Mouse (Mus musculus): ENCODE results near the gene Gm20547. TPM values are rescaled to one million over a fixed set of nuclear protein-coding genes. Genes with fewer than 3 reads are reported as not detected.

The Gm20547 gene
- 4.5 TPM for polyA plus RNA-seq (2015; fragmentation: Illumina TruSeq; extraction: RNeasy Lipid Tissue Mini Kit (QIAGEN cat#74804); ENCODE audit: insufficient read depth, low read depth, low replicate concordance)

DNA sequence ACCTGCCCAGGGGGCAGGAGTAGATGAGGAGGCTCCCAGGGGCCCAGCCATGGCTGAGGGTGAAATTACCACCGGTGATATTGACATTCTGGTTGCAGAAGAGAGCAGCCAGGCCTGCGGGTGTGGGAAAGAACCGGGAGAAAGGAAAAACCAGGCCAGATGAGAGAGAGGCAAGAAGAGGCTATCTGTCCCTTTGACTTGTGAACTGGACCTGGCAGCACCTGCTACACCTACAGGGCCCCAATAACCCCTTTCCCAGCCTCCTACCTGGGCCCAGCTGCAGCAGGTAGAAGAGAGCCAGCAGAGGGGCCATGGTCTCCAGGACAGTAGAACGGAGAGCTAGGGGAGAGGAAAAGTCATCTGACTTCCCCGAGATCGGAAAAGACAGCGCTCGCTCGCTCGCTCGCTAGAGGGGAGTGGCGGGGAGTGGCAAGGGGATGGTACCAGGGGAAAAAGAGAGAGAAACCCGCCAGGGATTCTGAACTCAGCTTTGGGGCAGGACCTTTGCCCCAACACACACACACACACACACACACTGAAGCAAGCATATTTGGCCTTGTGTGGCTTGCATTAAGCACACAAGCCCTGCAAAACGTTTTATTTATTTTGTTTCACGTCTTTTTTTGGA lies at the start of gene Gm20547:
TSS of gene Gm20547 (minus strand) at position 360 of the 628 bp plus-strand sequence.

DNA sequence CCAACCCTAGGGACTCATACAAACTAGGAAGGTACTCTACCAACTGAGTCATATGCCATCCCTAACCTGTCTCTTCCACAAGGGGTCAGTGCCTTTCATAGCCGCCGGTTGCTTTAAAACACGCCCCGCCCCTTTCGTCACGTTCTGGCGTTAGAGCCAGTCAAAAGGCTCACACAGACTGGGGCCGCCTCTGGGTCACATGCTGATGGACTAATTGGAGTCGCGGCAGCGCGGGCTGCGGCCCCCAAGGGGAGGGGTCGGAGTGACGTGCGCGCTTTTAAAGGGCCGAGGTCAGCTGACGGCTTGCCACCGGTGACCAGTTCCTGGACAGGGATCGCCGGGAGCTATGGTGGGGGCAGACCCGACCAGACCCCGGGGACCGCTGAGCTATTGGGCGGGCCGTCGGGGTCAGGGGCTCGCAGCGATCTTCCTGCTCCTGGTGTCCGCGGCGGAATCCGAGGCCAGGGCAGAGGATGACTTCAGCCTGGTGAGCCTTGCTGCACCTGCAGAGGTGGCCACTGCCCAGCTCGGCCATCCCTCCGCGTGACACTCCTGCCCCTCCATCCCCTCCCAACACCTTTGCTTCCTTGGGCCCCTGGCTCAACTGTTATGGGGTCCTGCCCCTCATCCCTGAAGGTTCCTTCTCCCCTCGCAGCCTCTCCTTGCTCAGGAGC lies 49.4 kb upstream of the Gm20547 start, which contains the start of gene Neu1:
TSS of gene Neu1 (plus strand) at position 193 of the 674 bp plus-strand sequence.

GRCm38 (mm10) chr17:34913930-34914665 lies 32.3 kb upstream of the Gm20547 start, which contains the start of gene Slc44a4:
Gene Slc44a4 (plus strand): TSS chr17:34914466.

DNA sequence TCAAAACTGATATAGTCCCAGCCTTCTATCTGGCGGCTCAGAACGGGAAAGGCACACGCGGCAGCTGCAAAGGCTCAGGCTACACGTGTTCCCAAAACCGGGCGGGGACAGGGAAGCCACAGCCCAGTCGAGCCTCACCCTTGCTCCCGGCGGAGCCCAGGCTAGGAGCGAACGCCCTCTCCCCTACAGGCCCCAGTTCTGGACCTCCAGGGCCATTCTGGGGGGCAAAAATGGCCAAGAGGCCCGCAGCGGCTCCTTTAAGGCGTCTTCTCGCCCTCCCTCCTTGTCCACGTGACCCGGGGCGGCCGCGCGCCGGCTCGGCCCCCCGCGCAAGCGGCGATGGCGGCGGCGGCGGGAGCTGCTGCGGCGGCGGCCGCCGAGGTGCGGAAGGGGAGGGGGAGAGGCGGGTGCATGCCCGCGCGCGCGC lies 16.3 kb upstream of the Gm20547 start, which contains the start of the genes C2 and Ehmt2:
TSS of gene C2 (minus strand) at position 106 of the 427 bp plus-strand sequence.
TSS of gene Ehmt2 (plus strand) at position 310 of the 427 bp plus-strand sequence.

DNA sequence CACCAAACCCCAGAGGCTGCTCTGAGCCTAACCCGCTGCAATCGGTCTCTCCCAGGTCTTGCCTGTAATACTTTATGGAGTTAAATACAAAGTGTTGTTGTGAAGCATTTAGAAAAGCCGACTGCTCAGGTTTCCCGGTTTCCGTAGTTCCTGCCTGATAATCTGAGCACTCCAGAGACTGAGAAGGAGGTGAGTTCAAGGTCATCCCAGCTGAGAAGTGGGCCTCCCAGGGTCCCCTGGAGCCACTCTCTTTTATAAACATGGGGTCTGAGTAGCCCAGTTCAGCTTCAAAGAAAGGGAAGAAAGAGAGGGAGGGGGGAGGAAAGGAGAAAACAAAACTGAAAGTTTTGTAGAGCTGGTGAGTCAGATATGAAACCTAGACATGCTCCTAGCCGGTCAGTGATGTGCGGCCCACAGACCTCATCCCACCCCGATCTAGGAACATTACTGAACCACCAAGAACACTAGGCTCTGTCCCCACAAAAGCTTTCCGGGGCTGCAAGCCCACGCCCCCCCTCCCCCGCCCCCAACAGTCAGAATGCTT lies 2.4 kb downstream of the Gm20547 start, which contains the start of gene Zbtb12:
TSS of gene Zbtb12 (plus strand) at position 148 of the 544 bp plus-strand sequence.

GRCm38 (mm10) chr17:34862416-34863081 lies 19.3 kb downstream of the Gm20547 start, which contains the start of gene Cfb:
Gene Cfb (minus strand): TSS chr17:34862518.

GRCm38 (mm10) chr17:34849722-34850516 lies 31.9 kb downstream of the Gm20547 start, which contains the start of the genes Skiv2l and Nelfe:
Gene Skiv2l (minus strand): TSS chr17:34850210.
Gene Nelfe (plus strand): TSS chr17:34850391.

GRCm38 (mm10) chr17:34836856-34837221 lies 45.0 kb downstream of the Gm20547 start, which contains the start of the genes Stk19 and Dxo:
Gene Stk19 (minus strand): TSS chr17:34836945.
Gene Dxo (plus strand): TSS chr17:34837019.

Other genes starting within 250 kb of the Gm20547 start
- gene Fkbpl, start 237.3 kb downstream of the Gm20547 start, polyA plus RNA-seq (2015; fragmentation: Illumina TruSeq; extraction: RNeasy Lipid Tissue Mini Kit (QIAGEN cat#74804); ENCODE audit: insufficient read depth, low read depth, low replicate concordance): 2.0 TPM
- 10.8 TPM for gene Atf6b, start 234.9 kb downstream of the Gm20547 start, polyA plus RNA-seq (2015; fragmentation: Illumina TruSeq; extraction: RNeasy Lipid Tissue Mini Kit (QIAGEN cat#74804); ENCODE audit: insufficient read depth, low read depth, low replicate concordance)
- 12.0 TPM for gene Tnxb, start 211.5 kb downstream of the Gm20547 start, polyA plus RNA-seq (2015; fragmentation: Illumina TruSeq; extraction: RNeasy Lipid Tissue Mini Kit (QIAGEN cat#74804); ENCODE audit: insufficient read depth, low read depth, low replicate concordance)
- gene C4b, start 138.2 kb downstream of the Gm20547 start, polyA plus RNA-seq (2015; fragmentation: Illumina TruSeq; extraction: RNeasy Lipid Tissue Mini Kit (QIAGEN cat#74804); ENCODE audit: insufficient read depth, low read depth, low replicate concordance): 20.6 TPM
- gene Cyp21a1, start 77.5 kb downstream of the Gm20547 start, polyA plus RNA-seq (2015; fragmentation: Illumina TruSeq; extraction: RNeasy Lipid Tissue Mini Kit (QIAGEN cat#74804); ENCODE audit: insufficient read depth, low read depth, low replicate concordance): 1.9 TPM
- 14.8 TPM for gene Stk19, start 45.1 kb downstream of the Gm20547 start, polyA plus RNA-seq (2015; fragmentation: Illumina TruSeq; extraction: RNeasy Lipid Tissue Mini Kit (QIAGEN cat#74804); ENCODE audit: insufficient read depth, low read depth, low replicate concordance)
- gene Dxo, start 45.0 kb downstream of the Gm20547 start, polyA plus RNA-seq (2015; fragmentation: Illumina TruSeq; extraction: RNeasy Lipid Tissue Mini Kit (QIAGEN cat#74804); ENCODE audit: insufficient read depth, low read depth, low replicate concordance): 19.9 TPM
- gene Skiv2l, start 31.8 kb downstream of the Gm20547 start, polyA plus RNA-seq (2015; fragmentation: Illumina TruSeq; extraction: RNeasy Lipid Tissue Mini Kit (QIAGEN cat#74804); ENCODE audit: insufficient read depth, low read depth, low replicate concordance): 24.5 TPM
- gene Nelfe, start 31.7 kb downstream of the Gm20547 start, polyA plus RNA-seq (2015; fragmentation: Illumina TruSeq; extraction: RNeasy Lipid Tissue Mini Kit (QIAGEN cat#74804); ENCODE audit: insufficient read depth, low read depth, low replicate concordance): 11.5 TPM
- gene Cfb, start 19.5 kb downstream of the Gm20547 start, polyA plus RNA-seq (2015; fragmentation: Illumina TruSeq; extraction: RNeasy Lipid Tissue Mini Kit (QIAGEN cat#74804); ENCODE audit: insufficient read depth, low read depth, low replicate concordance): 9.5 TPM
- 1.5 TPM for gene Zbtb12, start 2.6 kb downstream of the Gm20547 start, polyA plus RNA-seq (2015; fragmentation: Illumina TruSeq; extraction: RNeasy Lipid Tissue Mini Kit (QIAGEN cat#74804); ENCODE audit: insufficient read depth, low read depth, low replicate concordance)
- gene C2, start 16.2 kb upstream of the Gm20547 start, polyA plus RNA-seq (2015; fragmentation: Illumina TruSeq; extraction: RNeasy Lipid Tissue Mini Kit (QIAGEN cat#74804); ENCODE audit: insufficient read depth, low read depth, low replicate concordance): 22.8 TPM
- gene Ehmt2, start 16.4 kb upstream of the Gm20547 start, polyA plus RNA-seq (2015; fragmentation: Illumina TruSeq; extraction: RNeasy Lipid Tissue Mini Kit (QIAGEN cat#74804); ENCODE audit: insufficient read depth, low read depth, low replicate concordance): 43.2 TPM
- gene Slc44a4, start 32.4 kb upstream of the Gm20547 start, polyA plus RNA-seq (2015; fragmentation: Illumina TruSeq; extraction: RNeasy Lipid Tissue Mini Kit (QIAGEN cat#74804); ENCODE audit: insufficient read depth, low read depth, low replicate concordance): 1.4 TPM
- 10.7 TPM for gene Neu1, start 49.2 kb upstream of the Gm20547 start, polyA plus RNA-seq (2015; fragmentation: Illumina TruSeq; extraction: RNeasy Lipid Tissue Mini Kit (QIAGEN cat#74804); ENCODE audit: insufficient read depth, low read depth, low replicate concordance)
- 8.4 TPM for gene Hspa1b, start 77.2 kb upstream of the Gm20547 start, polyA plus RNA-seq (2015; fragmentation: Illumina TruSeq; extraction: RNeasy Lipid Tissue Mini Kit (QIAGEN cat#74804); ENCODE audit: insufficient read depth, low read depth, low replicate concordance)
- gene Gm20481, start 87.9 kb upstream of the Gm20547 start, polyA plus RNA-seq (2015; fragmentation: Illumina TruSeq; extraction: RNeasy Lipid Tissue Mini Kit (QIAGEN cat#74804); ENCODE audit: insufficient read depth, low read depth, low replicate concordance): not detected
- gene Hspa1a, start 90.1 kb upstream of the Gm20547 start, polyA plus RNA-seq (2015; fragmentation: Illumina TruSeq; extraction: RNeasy Lipid Tissue Mini Kit (QIAGEN cat#74804); ENCODE audit: insufficient read depth, low read depth, low replicate concordance): 4.7 TPM
- gene Hspa1l, start 90.7 kb upstream of the Gm20547 start, polyA plus RNA-seq (2015; fragmentation: Illumina TruSeq; extraction: RNeasy Lipid Tissue Mini Kit (QIAGEN cat#74804); ENCODE audit: insufficient read depth, low read depth, low replicate concordance): not detected
- gene Lsm2, start 99.8 kb upstream of the Gm20547 start, polyA plus RNA-seq (2015; fragmentation: Illumina TruSeq; extraction: RNeasy Lipid Tissue Mini Kit (QIAGEN cat#74804); ENCODE audit: insufficient read depth, low read depth, low replicate concordance): 7.8 TPM
- gene Vars, start 118.9 kb upstream of the Gm20547 start, polyA plus RNA-seq (2015; fragmentation: Illumina TruSeq; extraction: RNeasy Lipid Tissue Mini Kit (QIAGEN cat#74804); ENCODE audit: insufficient read depth, low read depth, low replicate concordance): 23.4 TPM
- gene Vwa7, start 134.5 kb upstream of the Gm20547 start, polyA plus RNA-seq (2015; fragmentation: Illumina TruSeq; extraction: RNeasy Lipid Tissue Mini Kit (QIAGEN cat#74804); ENCODE audit: insufficient read depth, low read depth, low replicate concordance): 0.42 TPM
- gene Sapcd1, start 146.0 kb upstream of the Gm20547 start, polyA plus RNA-seq (2015; fragmentation: Illumina TruSeq; extraction: RNeasy Lipid Tissue Mini Kit (QIAGEN cat#74804); ENCODE audit: insufficient read depth, low read depth, low replicate concordance): 1.5 TPM
- 1.8 TPM for gene Msh5, start 164.7 kb upstream of the Gm20547 start, polyA plus RNA-seq (2015; fragmentation: Illumina TruSeq; extraction: RNeasy Lipid Tissue Mini Kit (QIAGEN cat#74804); ENCODE audit: insufficient read depth, low read depth, low replicate concordance)
- 36.2 TPM for gene Clic1, start 167.9 kb upstream of the Gm20547 start, polyA plus RNA-seq (2015; fragmentation: Illumina TruSeq; extraction: RNeasy Lipid Tissue Mini Kit (QIAGEN cat#74804); ENCODE audit: insufficient read depth, low read depth, low replicate concordance)
- gene Ddah2, start 177.0 kb upstream of the Gm20547 start, polyA plus RNA-seq (2015; fragmentation: Illumina TruSeq; extraction: RNeasy Lipid Tissue Mini Kit (QIAGEN cat#74804); ENCODE audit: insufficient read depth, low read depth, low replicate concordance): 19.5 TPM
- not detected for gene Ly6g6c, start 183.3 kb upstream of the Gm20547 start, polyA plus RNA-seq (2015; fragmentation: Illumina TruSeq; extraction: RNeasy Lipid Tissue Mini Kit (QIAGEN cat#74804); ENCODE audit: insufficient read depth, low read depth, low replicate concordance)
- not detected for gene Mpig6b, start 184.1 kb upstream of the Gm20547 start, polyA plus RNA-seq (2015; fragmentation: Illumina TruSeq; extraction: RNeasy Lipid Tissue Mini Kit (QIAGEN cat#74804); ENCODE audit: insufficient read depth, low read depth, low replicate concordance)
- gene Ly6g6e, start 194.9 kb upstream of the Gm20547 start, polyA plus RNA-seq (2015; fragmentation: Illumina TruSeq; extraction: RNeasy Lipid Tissue Mini Kit (QIAGEN cat#74804); ENCODE audit: insufficient read depth, low read depth, low replicate concordance): not detected
- gene Ly6g6d, start 196.0 kb upstream of the Gm20547 start, polyA plus RNA-seq (2015; fragmentation: Illumina TruSeq; extraction: RNeasy Lipid Tissue Mini Kit (QIAGEN cat#74804); ENCODE audit: insufficient read depth, low read depth, low replicate concordance): not detected
- gene Ly6g6f, start 203.6 kb upstream of the Gm20547 start, polyA plus RNA-seq (2015; fragmentation: Illumina TruSeq; extraction: RNeasy Lipid Tissue Mini Kit (QIAGEN cat#74804); ENCODE audit: insufficient read depth, low read depth, low replicate concordance): not detected
- gene Abhd16a, start 207.2 kb upstream of the Gm20547 start, polyA plus RNA-seq (2015; fragmentation: Illumina TruSeq; extraction: RNeasy Lipid Tissue Mini Kit (QIAGEN cat#74804); ENCODE audit: insufficient read depth, low read depth, low replicate concordance): 25.5 TPM
- gene Ly6g5c, start 226.2 kb upstream of the Gm20547 start, polyA plus RNA-seq (2015; fragmentation: Illumina TruSeq; extraction: RNeasy Lipid Tissue Mini Kit (QIAGEN cat#74804); ENCODE audit: insufficient read depth, low read depth, low replicate concordance): not detected
- gene Ly6g5b, start 233.4 kb upstream of the Gm20547 start, polyA plus RNA-seq (2015; fragmentation: Illumina TruSeq; extraction: RNeasy Lipid Tissue Mini Kit (QIAGEN cat#74804); ENCODE audit: insufficient read depth, low read depth, low replicate concordance): not detected
- gene Gpank1, start 239.4 kb upstream of the Gm20547 start, polyA plus RNA-seq (2015; fragmentation: Illumina TruSeq; extraction: RNeasy Lipid Tissue Mini Kit (QIAGEN cat#74804); ENCODE audit: insufficient read depth, low read depth, low replicate concordance): 8.6 TPM
- 52.8 TPM for gene Csnk2b, start 240.0 kb upstream of the Gm20547 start, polyA plus RNA-seq (2015; fragmentation: Illumina TruSeq; extraction: RNeasy Lipid Tissue Mini Kit (QIAGEN cat#74804); ENCODE audit: insufficient read depth, low read depth, low replicate concordance)
- 6.8 TPM for gene D17H6S53E, start 244.3 kb upstream of the Gm20547 start, polyA plus RNA-seq (2015; fragmentation: Illumina TruSeq; extraction: RNeasy Lipid Tissue Mini Kit (QIAGEN cat#74804); ENCODE audit: insufficient read depth, low read depth, low replicate concordance)

Measured in pancreas, adult 10 weeks (tissue).